Mouse (Mus musculus): ENCODE data around the gene Mylip.

Gene Mylip

DNA sequence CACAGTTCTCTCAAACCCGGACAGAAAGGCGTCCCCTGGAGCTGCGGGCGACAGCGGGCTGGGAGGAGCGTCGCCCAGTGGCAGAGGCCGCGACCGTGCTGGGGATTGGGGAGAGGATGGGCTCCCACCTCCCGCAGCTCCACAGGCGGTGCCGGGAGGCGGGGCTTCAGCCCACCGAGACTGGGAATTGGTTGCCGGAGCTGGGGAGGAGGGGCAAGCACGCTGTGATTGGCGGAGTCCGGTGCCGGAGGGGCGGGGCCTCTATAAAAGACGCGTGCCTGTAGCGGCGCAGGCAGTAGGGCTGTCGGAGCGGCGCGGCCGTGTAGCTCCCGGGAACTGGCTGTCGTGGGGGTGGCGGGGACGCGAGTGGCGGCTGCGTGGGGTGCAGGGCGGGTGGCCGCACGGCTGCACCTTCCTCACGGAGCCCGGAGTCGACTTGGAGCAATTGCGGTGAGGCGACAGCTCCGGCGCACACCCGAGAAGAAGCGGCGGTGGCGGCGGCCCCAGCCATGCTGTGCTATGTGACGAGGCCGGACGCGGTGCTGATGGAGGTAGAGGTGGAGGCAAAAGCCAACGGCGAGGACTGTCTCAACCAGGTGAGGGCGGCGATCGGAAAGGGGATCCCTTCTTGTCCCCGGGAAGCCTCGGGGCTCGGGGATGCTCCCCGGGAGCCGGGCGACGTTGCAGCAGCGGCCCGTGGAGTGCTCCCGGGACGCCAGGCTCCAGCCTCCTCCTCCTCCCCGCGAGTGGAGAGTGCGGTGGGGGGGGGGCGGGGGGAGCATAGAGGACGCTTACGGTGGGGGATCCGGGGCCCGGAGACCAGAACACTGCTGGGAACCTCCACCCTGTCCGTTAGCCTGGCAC lies at the start of gene Mylip:
Gene Mylip, plus strand, starts transcription at position 295 of the 864 bp plus-strand sequence.
- DNase-seq (ENCODE audit: low read depth, low spot score) = peak; percentile 98

DNA sequence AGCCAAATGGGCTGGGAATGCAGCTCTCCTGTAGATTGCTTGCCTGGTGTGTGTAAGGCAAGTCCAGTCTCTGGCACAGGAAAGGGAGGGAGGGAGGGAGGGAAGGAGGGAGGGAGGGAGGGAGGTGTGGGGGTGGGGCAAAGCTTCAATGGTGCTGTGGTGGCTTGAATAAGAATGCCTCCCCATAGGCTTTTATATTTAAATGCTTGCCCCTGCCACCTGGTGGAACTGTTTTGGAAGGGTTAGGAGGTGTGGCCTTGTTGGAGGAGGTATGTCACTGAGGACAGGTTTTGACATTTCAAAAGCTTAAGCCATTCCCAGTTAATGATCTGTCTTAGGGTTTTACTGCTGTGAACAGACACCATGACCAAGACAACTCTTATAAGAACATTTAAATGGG lies 47.6 kb upstream of the Mylip start:
- no peak for DNase-seq (ENCODE audit: low read depth, low spot score)

DNA sequence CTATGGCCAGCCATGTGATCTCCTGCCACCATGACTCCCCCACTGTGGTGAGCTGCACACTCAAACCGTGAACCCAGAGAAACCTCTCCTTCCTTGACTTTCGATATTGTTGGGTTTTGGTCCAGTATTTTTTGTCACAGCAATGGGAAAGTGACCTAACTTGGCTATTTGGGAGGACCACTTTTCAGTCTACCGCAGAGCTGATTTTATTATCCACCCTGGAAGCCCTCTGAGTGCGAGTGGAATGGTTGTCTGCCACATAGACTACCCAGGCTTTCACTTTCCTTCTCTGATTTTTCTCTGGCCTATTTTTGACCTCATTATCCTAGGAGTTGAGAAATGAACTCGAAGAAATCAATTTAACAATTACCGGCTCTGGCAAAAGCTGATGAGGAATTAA lies 46.0 kb upstream of the Mylip start:
- no peak for DNase-seq (ENCODE audit: low read depth, low spot score)

GRCm38 (mm10) chr13:45343966-45344365 lies 45.6 kb upstream of the Mylip start:
- DNase-seq (ENCODE audit: low read depth, low spot score) = no peak

GRCm38 (mm10) chr13:45345471-45346159 lies 43.9 kb upstream of the Mylip start:
- peak; percentile 71 for DNase-seq (ENCODE audit: low read depth, low spot score)

- no peak for DNase-seq (ENCODE audit: low read depth, low spot score)
Measured at GRCm38 (mm10) chr13:45351483-45351882, 38.1 kb upstream of the Mylip start.

GRCm38 (mm10) chr13:45354824-45355223 lies 34.7 kb upstream of the Mylip start:
- DNase-seq (ENCODE audit: low read depth, low spot score) = peak; percentile 45

- DNase-seq (ENCODE audit: low read depth, low spot score) = no peak
Measured at GRCm38 (mm10) chr13:45358208-45358607, 31.3 kb upstream of the Mylip start.

DNA sequence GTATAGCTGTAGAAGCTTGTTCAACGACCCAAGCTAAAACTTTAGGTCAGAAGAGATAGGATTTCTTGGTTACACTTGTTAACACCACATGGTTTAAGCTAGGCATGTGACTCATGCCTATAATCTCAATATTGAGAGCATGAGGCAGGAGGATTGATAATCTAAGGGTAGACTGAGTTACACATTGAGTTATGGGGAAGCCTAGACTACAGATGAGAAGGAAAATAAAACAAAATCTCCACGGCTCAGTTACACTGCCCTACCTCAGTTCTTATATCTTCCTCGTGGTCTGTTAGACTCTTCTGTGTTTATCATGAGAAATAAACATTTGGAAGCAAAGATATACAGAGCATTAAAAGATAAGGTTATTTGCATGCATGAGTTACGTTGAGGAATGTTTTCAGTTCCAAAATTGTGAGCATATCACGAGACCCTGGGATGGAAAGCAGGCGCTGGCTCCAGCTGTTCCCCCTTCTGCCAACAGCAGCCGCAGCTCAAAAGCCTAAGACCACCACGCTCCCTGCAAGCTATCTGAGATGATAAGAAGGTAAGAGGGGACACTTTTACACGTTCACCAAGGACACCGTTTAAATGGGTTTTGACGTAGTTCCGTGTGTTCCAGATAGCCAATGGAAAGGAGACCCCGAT lies 30.7 kb upstream of the Mylip start:
- no peak for DNase-seq (ENCODE audit: low read depth, low spot score)

GRCm38 (mm10) chr13:45365788-45366187 lies 23.8 kb upstream of the Mylip start:
- DNase-seq (ENCODE audit: low read depth, low spot score) = no peak

GRCm38 (mm10) chr13:45371673-45372072 lies 17.9 kb upstream of the Mylip start:
- DNase-seq (ENCODE audit: low read depth, low spot score) = no peak

GRCm38 (mm10) chr13:45372456-45372855 lies 17.1 kb upstream of the Mylip start:
- no peak for DNase-seq (ENCODE audit: low read depth, low spot score)

DNA sequence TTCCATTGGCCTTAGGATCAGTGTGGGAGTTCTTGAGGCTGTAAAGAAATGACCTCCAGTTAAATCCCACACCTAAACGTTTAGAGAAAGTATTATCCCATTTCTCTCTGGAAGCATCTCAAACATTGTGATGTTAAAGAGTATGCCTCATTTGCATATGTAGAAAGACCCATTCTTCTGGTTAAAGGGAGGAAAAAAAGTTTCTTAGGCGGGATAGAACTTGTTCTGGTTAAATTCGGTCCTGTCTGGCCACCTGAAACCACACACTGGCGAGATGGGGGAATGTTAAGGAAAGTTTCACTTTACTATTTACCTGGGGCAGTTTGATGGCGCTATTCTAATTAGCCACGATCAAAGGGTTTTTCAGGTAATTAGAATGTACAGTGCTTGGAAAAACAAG lies 14.7 kb upstream of the Mylip start:
- DNase-seq (ENCODE audit: low read depth, low spot score) = no peak

GRCm38 (mm10) chr13:45382208-45382607 lies 7.3 kb upstream of the Mylip start:
- no peak for DNase-seq (ENCODE audit: low read depth, low spot score)

GRCm38 (mm10) chr13:45384636-45385035 lies 4.9 kb upstream of the Mylip start:
- DNase-seq (ENCODE audit: low read depth, low spot score) = no peak

GRCm38 (mm10) chr13:45385521-45385920 lies 4.0 kb upstream of the Mylip start:
- no peak for DNase-seq (ENCODE audit: low read depth, low spot score)

DNA sequence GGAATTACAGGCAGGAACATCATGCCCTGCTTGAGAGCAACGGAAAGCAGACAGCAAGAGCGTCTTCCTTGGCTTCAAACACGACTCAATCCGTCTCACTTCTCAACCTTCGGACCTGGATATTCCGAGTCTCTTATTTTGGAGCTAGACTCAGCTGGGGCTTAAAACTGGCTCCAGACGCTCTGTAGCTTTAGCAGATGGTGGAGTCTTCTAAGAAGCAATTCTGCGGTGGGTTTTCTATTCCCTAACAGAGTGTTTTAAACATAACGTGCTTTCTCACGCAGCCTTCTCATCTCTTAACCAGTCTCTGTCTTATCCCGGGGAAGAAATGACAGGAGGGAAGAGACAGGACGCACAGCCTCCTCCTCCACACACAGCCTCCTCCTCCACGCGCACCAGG lies 3.3 kb upstream of the Mylip start:
- DNase-seq (ENCODE audit: low read depth, low spot score) = no peak

DNA sequence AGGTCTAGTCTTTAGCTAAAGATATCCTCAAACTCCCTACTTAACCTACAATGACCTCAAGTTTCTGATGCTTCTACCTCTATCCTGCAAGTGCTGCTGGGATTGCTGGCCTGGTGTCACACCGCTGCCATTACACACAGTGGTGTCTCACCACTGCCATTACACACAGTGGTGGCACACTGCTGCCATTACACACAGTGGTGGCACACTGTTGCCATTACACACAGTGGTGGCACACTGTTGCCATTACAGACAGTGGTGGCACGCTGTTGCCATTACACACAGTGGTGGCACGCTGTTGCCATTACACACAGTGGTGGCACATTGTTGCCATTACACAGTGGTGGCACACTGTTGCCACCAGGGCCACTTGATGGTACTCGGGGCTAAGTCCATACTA lies 2.3 kb upstream of the Mylip start:
- no peak for DNase-seq (ENCODE audit: low read depth, low spot score)

- no peak for DNase-seq (ENCODE audit: low read depth, low spot score)
Measured at GRCm38 (mm10) chr13:45388254-45388805, 1.2 kb upstream of the Mylip start.

- DNase-seq (ENCODE audit: low read depth, low spot score) = no peak
Measured at GRCm38 (mm10) chr13:45388889-45389288, 653 bp upstream of the Mylip start.

GRCm38 (mm10) chr13:45390312-45390961 lies 895 bp downstream of the Mylip start:
- no peak for DNase-seq (ENCODE audit: low read depth, low spot score)
